ENCODE assay signal across 9 mouse cellular contexts in the genomic region with DNA sequence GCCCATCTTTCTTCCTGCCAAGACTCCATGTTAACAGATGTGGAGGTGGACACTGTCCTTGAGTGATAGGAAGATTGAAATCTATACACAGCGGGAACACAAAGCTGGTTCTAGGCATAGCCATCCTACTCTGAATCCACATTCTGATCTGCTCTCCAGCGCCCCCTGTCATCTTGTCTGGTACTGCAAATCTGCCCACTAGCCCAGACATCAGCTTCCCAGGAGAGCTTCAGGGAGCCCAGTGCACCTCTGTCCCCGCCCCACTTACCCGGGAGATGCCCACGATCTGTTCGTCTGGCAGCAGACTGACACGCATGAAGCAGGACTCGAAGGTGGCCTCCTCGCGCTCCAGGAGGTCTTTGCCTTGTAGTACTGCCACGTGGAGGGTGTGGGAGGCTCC. TPM values are rescaled to one million over a fixed set of nuclear protein-coding genes. Genes with fewer than 3 reads are reported as not detected.
DNase-seq lines count a peak whose midpoint lies in the region; ATAC-seq and TF ChIP-seq lines count a peak whose summit lies in the region.
"Had no signal": no experiment of that assay in that cellular context is flagged by ENCODE, and none has a peak within 500 bp of the region (broad histone marks: within the 10 kb centered on the region; RNA-seq: fewer than 3 reads in every experiment).

No protein-coding gene starts in this region.

- no peak overlapping the region for H3K4me3 ChIP-seq in midbrain, embryonic 14.5 days (replicated peaks; ENCODE audit: low read depth, low read length)
- H3K4me3 ChIP-seq in midbrain, embryonic 15.5 days, result no peak overlapping the region
- H3K4me3 ChIP-seq in lung, postnatal 0 days (ENCODE audit: low read depth, low read length), result no peak overlapping the region
- no peak overlapping the region for H3K4me3 ChIP-seq in spleen, adult 2 months (ENCODE audit: extremely low read depth, insufficient read depth, insufficient read length)

- peak; percentile 81 for TF ChIP-seq CTCF in lung, postnatal 0 days (IDR thresholded peaks at IDR 0.05)
- peak; percentile 43; the same call in 1 of the 2 replicates for TF ChIP-seq CTCF in spleen, adult 2 months (IDR thresholded peaks at IDR 0.05; ENCODE audit: extremely low read depth, insufficient read depth, insufficient read length, insufficient replicate concordance)

- no peaks in the 10 kb centered on the region for H3K9me3 ChIP-seq in midbrain, embryonic 14.5 days (ENCODE audit: control insufficient read depth, low read length)
- H3K9me3 ChIP-seq in midbrain, embryonic 15.5 days, result no peaks in the 10 kb centered on the region
- H3K9me3 ChIP-seq in lung, postnatal 0 days (ENCODE audit: low read length), result no peaks in the 10 kb centered on the region

- no peaks in the 10 kb centered on the region for H3K4me1 ChIP-seq in midbrain, embryonic 14.5 days (ENCODE audit: control insufficient read depth, insufficient read depth, low read length)
- no peaks in the 10 kb centered on the region for H3K4me1 ChIP-seq in midbrain, embryonic 15.5 days
- H3K4me1 ChIP-seq in lung, postnatal 0 days (ENCODE audit: insufficient read depth, low read depth, low read length), result no peaks in the 10 kb centered on the region
- H3K4me1 ChIP-seq in spleen, adult 2 months (ENCODE audit: control insufficient read depth, insufficient read depth, insufficient read length), result no peaks in the 10 kb centered on the region

- H3K4me2 ChIP-seq in midbrain, embryonic 14.5 days (ENCODE audit: low read length), result no peak overlapping the region
- H3K4me2 ChIP-seq in midbrain, embryonic 15.5 days, result no peak overlapping the region
- no peak overlapping the region for H3K4me2 ChIP-seq in lung, postnatal 0 days (replicated peaks; ENCODE audit: low read depth, low read length)

- TF ChIP-seq POLR2A in spleen, adult 2 months (IDR thresholded peaks at IDR 0.05; ENCODE audit: low read depth, low read length), result no peak

- no peaks in the 10 kb centered on the region for H3K36me3 ChIP-seq in midbrain, embryonic 14.5 days (ENCODE audit: control insufficient read depth, insufficient read depth, low read length)
- H3K36me3 ChIP-seq in midbrain, embryonic 15.5 days (replicated peaks), result no peaks in the 10 kb centered on the region
- no peaks in the 10 kb centered on the region for H3K36me3 ChIP-seq in lung, postnatal 0 days (ENCODE audit: insufficient read depth, low read length)
- no peaks in the 10 kb centered on the region for H3K36me3 ChIP-seq in spleen, adult 2 months (ENCODE audit: control insufficient read depth, insufficient read depth, low read length)

- 14% methylated on average over 11 of the region's 11 CpGs for WGBS in midbrain, embryonic 14.5 days
- 7% methylated on average over 11 of the region's 11 CpGs for WGBS in midbrain, embryonic 15.5 days
- 13% methylated on average over 11 of the region's 11 CpGs for WGBS in lung, postnatal 0 days
- 18% methylated on average over 11 of the region's 11 CpGs for WGBS in spleen, adult 2 months

- H3K27me3 ChIP-seq in midbrain, embryonic 14.5 days (ENCODE audit: control insufficient read depth, insufficient read depth, low read length), result no peaks in the 10 kb centered on the region
- H3K27me3 ChIP-seq in midbrain, embryonic 15.5 days (replicated peaks), result no peaks in the 10 kb centered on the region
- no peaks in the 10 kb centered on the region for H3K27me3 ChIP-seq in lung, postnatal 0 days (replicated peaks; ENCODE audit: insufficient read depth, low read length)
- no peaks in the 10 kb centered on the region for H3K27me3 ChIP-seq in spleen, adult 2 months (ENCODE audit: control insufficient read depth, insufficient read depth, low read length)

- no peak for ATAC-seq in midbrain, embryonic 14.5 days (ENCODE audit: low FRiP score, low TSS enrichment)
- ATAC-seq in midbrain, embryonic 15.5 days (replicated peaks), result no peak
- no peak; the same call in 1 of the 2 replicates for ATAC-seq in lung, postnatal 0 days
- no peak for ATAC-seq in frontal cortex, adult (ENCODE audit: low TSS enrichment)

- DNase-seq in midbrain, embryonic 14.5 days, result peak; percentile 53
- peak; percentile 64 to 88 for DNase-seq in adrenal gland, adult (ENCODE audit: inconsistent age in 2 of 2, low spot score in 1 of 2)
- peak; percentile 73 to 85 for DNase-seq in cerebellum, postnatal 10 days
- peak; percentile 63 for DNase-seq in kidney, adult 9 months
- peak; percentile 24 for DNase-seq in lung, postnatal 0 days (ENCODE audit: low spot score)
- peak in 1 of 2 experiments; percentile 44 for DNase-seq in spleen, adult 2 months (ENCODE audit: low read depth in 1 of 2, low spot score in 2 of 2)

- H3K27ac ChIP-seq in midbrain, embryonic 14.5 days (replicated peaks; ENCODE audit: low read depth, low read length), result no peak overlapping the region
- H3K27ac ChIP-seq in midbrain, embryonic 15.5 days, result no peak overlapping the region
- no peak overlapping the region for H3K27ac ChIP-seq in lung, postnatal 0 days (ENCODE audit: low read length)
- no peak overlapping the region for H3K27ac ChIP-seq in spleen, adult 2 months (ENCODE audit: insufficient read depth, low read length)
- H3K27ac ChIP-seq: macrophage had no signal

- H3K9ac ChIP-seq in midbrain, embryonic 14.5 days (replicated peaks; ENCODE audit: low read length), result no peak overlapping the region
- no peak overlapping the region for H3K9ac ChIP-seq in midbrain, embryonic 15.5 days
- H3K9ac ChIP-seq in lung, postnatal 0 days (replicated peaks; ENCODE audit: low read depth), result no peak overlapping the region

- TF ChIP-seq EP300 in lung, postnatal 0 days (IDR thresholded peaks at IDR 0.05), result no peak

RNA-seq across cellular contexts. Expression of a gene that starts 17.0 kb away (rescaled TPM):
- 2.6 and 4.8 TPM in 2 replicates for polyA plus RNA-seq in midbrain, embryonic 14.5 days (2014; fragmentation: Nextera tagmentation; extraction: Ambion mirVana)
- 5.1 and 5.5 TPM in 2 replicates for polyA plus RNA-seq in midbrain, embryonic 15.5 days (2015; fragmentation: Nextera tagmentation; extraction: Ambion mirVana)
- polyA plus RNA-seq in lung, postnatal 0 days (2015; fragmentation: Nextera tagmentation; extraction: Ambion mirVana), result 25.0 and 25.1 TPM in 2 replicates
- 4.0 and 4.9 TPM in 2 replicates for polyA plus RNA-seq in spleen, adult 2 months (2012; rRNA removed)

RNA-seq across cellular contexts. Expression of a gene that starts 21.0 kb away (rescaled TPM):
- polyA plus RNA-seq in midbrain, embryonic 14.5 days (2014; fragmentation: Nextera tagmentation; extraction: Ambion mirVana), result 1.6 and 1.9 TPM in 2 replicates
- polyA plus RNA-seq in midbrain, embryonic 15.5 days (2015; fragmentation: Nextera tagmentation; extraction: Ambion mirVana), result 3.6 and 4.3 TPM in 2 replicates
- polyA plus RNA-seq in lung, postnatal 0 days (2015; fragmentation: Nextera tagmentation; extraction: Ambion mirVana), result 1.0 and 1.3 TPM in 2 replicates
- 0.68 and 0.85 TPM in 2 replicates for polyA plus RNA-seq in spleen, adult 2 months (2012; rRNA removed)
- polyA plus RNA-seq: macrophage had no signal

RNA-seq across cellular contexts. Expression of a gene that starts 42.2 kb away (rescaled TPM):
- not detected in 2 replicates for polyA plus RNA-seq in midbrain, embryonic 14.5 days (2014; fragmentation: Nextera tagmentation; extraction: Ambion mirVana)
- not detected in 2 replicates for polyA plus RNA-seq in midbrain, embryonic 15.5 days (2015; fragmentation: Nextera tagmentation; extraction: Ambion mirVana)
- polyA plus RNA-seq in lung, postnatal 0 days (2015; fragmentation: Nextera tagmentation; extraction: Ambion mirVana), result 0.12 and 0.20 TPM in 2 replicates
- polyA plus RNA-seq in spleen, adult 2 months (2012; rRNA removed), result not detected in 2 replicates
- polyA plus RNA-seq: macrophage had no signal

RNA-seq across cellular contexts. Expression of a gene that starts 54.0 kb away (rescaled TPM):
- polyA plus RNA-seq in midbrain, embryonic 14.5 days (2014; fragmentation: Nextera tagmentation; extraction: Ambion mirVana), result 18.0 and 20.5 TPM in 2 replicates
- polyA plus RNA-seq in midbrain, embryonic 15.5 days (2015; fragmentation: Nextera tagmentation; extraction: Ambion mirVana), result 26.6 and 30.5 TPM in 2 replicates
- 38.6 and 40.9 TPM in 2 replicates for polyA plus RNA-seq in lung, postnatal 0 days (2015; fragmentation: Nextera tagmentation; extraction: Ambion mirVana)
- 5.9 and 8.6 TPM in 2 replicates for polyA plus RNA-seq in spleen, adult 2 months (2012; rRNA removed)

RNA-seq across cellular contexts. Expression of a gene that starts 58.1 kb away (rescaled TPM):
- polyA plus RNA-seq in midbrain, embryonic 14.5 days (2014; fragmentation: Nextera tagmentation; extraction: Ambion mirVana), result 29.2 and 43.9 TPM in 2 replicates
- polyA plus RNA-seq in midbrain, embryonic 15.5 days (2015; fragmentation: Nextera tagmentation; extraction: Ambion mirVana), result 37.0 and 38.8 TPM in 2 replicates
- polyA plus RNA-seq in lung, postnatal 0 days (2015; fragmentation: Nextera tagmentation; extraction: Ambion mirVana), result 16.5 and 18.5 TPM in 2 replicates
- 98.9 and 115 TPM in 2 replicates for polyA plus RNA-seq in spleen, adult 2 months (2012; rRNA removed)
